Mouse (Mus musculus): ENCODE data around the gene Secisbp2. TPM values are rescaled to one million over a fixed set of nuclear protein-coding genes. Genes with fewer than 3 reads are reported as not detected.

Gene Secisbp2
- polyA plus RNA-seq, 2 experiments from 2014 or later = 39.3 to 46.0 TPM

GRCm38 (mm10) chr13:51685290-51685966 is 33.9 kb downstream of the Secisbp2 start:
- no peak for ATAC-seq

GRCm38 (mm10) chr13:51686966-51687365 is 35.5 kb downstream of the Secisbp2 start:
- ATAC-seq = no peak

GRCm38 (mm10) chr13:51688688-51689087 is 37.2 kb downstream of the Secisbp2 start:
- ATAC-seq = no peak

GRCm38 (mm10) chr13:51696481-51696880 is 45.0 kb downstream of the Secisbp2 start:
- no peak for ATAC-seq

GRCm38 (mm10) chr13:51697455-51697854 is 46.0 kb downstream of the Secisbp2 start:
- no peak for ATAC-seq

- no peak for ATAC-seq
Observed at GRCm38 (mm10) chr13:51697897-51698296, 46.4 kb downstream of the Secisbp2 start.

- ATAC-seq = no peak
Observed at GRCm38 (mm10) chr13:51698318-51698717, 46.8 kb downstream of the Secisbp2 start.

GRCm38 (mm10) chr13:51703893-51704292 is 52.4 kb downstream of the Secisbp2 start:
- ATAC-seq = no peak

- no peak for ATAC-seq
Observed at GRCm38 (mm10) chr13:51705882-51706854, 54.7 kb downstream of the Secisbp2 start.

GRCm38 (mm10) chr13:51710738-51711137 is 59.2 kb downstream of the Secisbp2 start:
- ATAC-seq = no peak

- ATAC-seq = peak; percentile 74
Observed at GRCm38 (mm10) chr13:51712022-51712421, 60.5 kb downstream of the Secisbp2 start.

GRCm38 (mm10) chr13:51716350-51717263 is 65.1 kb downstream of the Secisbp2 start:
- no peak for ATAC-seq

GRCm38 (mm10) chr13:51719256-51719655 is 67.8 kb downstream of the Secisbp2 start:
- ATAC-seq = no peak

- no peak for ATAC-seq
Observed at GRCm38 (mm10) chr13:51720556-51720955, 69.1 kb downstream of the Secisbp2 start.

- no peak for ATAC-seq
Observed at GRCm38 (mm10) chr13:51723114-51723513, 71.6 kb downstream of the Secisbp2 start.

- ATAC-seq = no peak
Observed at GRCm38 (mm10) chr13:51724566-51724965, 73.1 kb downstream of the Secisbp2 start.

- no peak for ATAC-seq
Observed at GRCm38 (mm10) chr13:51725446-51725845, 73.9 kb downstream of the Secisbp2 start.

- ATAC-seq = peak; percentile 50
Observed at GRCm38 (mm10) chr13:51725926-51726574, 74.6 kb downstream of the Secisbp2 start.

- ATAC-seq = no peak
Observed at GRCm38 (mm10) chr13:51727364-51727763, 75.9 kb downstream of the Secisbp2 start.

GRCm38 (mm10) chr13:51729887-51730361 is 78.4 kb downstream of the Secisbp2 start:
- ATAC-seq = no peak

- no peak for ATAC-seq
Observed at GRCm38 (mm10) chr13:51731474-51731873, 80.0 kb downstream of the Secisbp2 start.

All from CD4-positive, CD25-positive, alpha-beta regulatory T cell, adult 4 months (primary cell).